Mouse (Mus musculus): ENCODE results near the gene Mfng. TPM values are rescaled to one million over a fixed set of nuclear protein-coding genes. Genes with fewer than 3 reads are reported as not detected.

The Mfng gene
- total and polyA plus RNA-seq, 3 experiments: 35.2 to 63.7 (median 52.5) TPM

- peaks cover 4% of the 10 kb centered on the region for H3K9me3 ChIP-seq (replicated peaks; ENCODE audit: low read length)
- in situ Hi-C loops (cut with MboI; ENCODE audit: low pct_ligation_motif_present, low pct_unique_long_range_greater_than_20kb, low sequenced_read_pairs): no loop called here
- peak within 1 kb of the TSS in 2 of 3 experiments; percentile 10 to 17 for H3K4me3 ChIP-seq (replicated peaks in 1 of 3; ENCODE audit: low read depth in 2 of 3, low read length in 2 of 3, poor library complexity in 1 of 3)
- TF ChIP-seq USF2 (conservative IDR thresholded peaks at IDR 0.05; ENCODE audit: low read depth, low read length) (no peak), ELF1 (IDR thresholded peaks at IDR 0.05; ENCODE audit: low read depth, low read length) (no peak), NRF1 (IDR thresholded peaks at IDR 0.05; ENCODE audit: low read depth, low read length) (0 out of 2 replicates have a peak, but pooled peaks have one; percentile 14), UBTF (IDR thresholded peaks at IDR 0.05; ENCODE audit: low read depth, low read length) (no peak)
- no peak within 1 kb of the TSS for H3K9ac ChIP-seq (ENCODE audit: insufficient read depth, low read depth)
- H3K36me3 ChIP-seq (replicated peaks in 1 of 2; ENCODE audit: control insufficient read depth in 1 of 2, insufficient read depth in 1 of 2, low read length in 1 of 2): no peaks in the 10 kb centered on the region
- H3K4me2 ChIP-seq (ENCODE audit: insufficient read depth, low read depth, poor library complexity, severe bottlenecking): peak within 1 kb of the TSS; percentile 14
- H3K27ac ChIP-seq (ENCODE audit: insufficient read depth, low read depth): no peak within 1 kb of the TSS
- dilution Hi-C loops (cut with MboI; ENCODE audit: extremely low pct_ligation_motif_present, extremely low pct_unique_long_range_greater_than_20kb, low sequenced_read_pairs): no loop called here
- peaks cover 21 to 35% of the 10 kb centered on the region in 2 experiments for H3K4me1 ChIP-seq (ENCODE audit: control insufficient read depth in 1 of 2, insufficient read depth in 2 of 2)
- H3K79me2 ChIP-seq (replicated peaks; ENCODE audit: control insufficient read depth, extremely low read depth, insufficient read depth, poor library complexity, severe bottlenecking): no peaks in the 10 kb centered on the region
- H3K27me3 ChIP-seq (replicated peaks): peaks cover 89% of the 10 kb centered on the region
- no peak for DNase-seq (ENCODE audit: extremely low read depth)
Measured at GRCm38 (mm10) chr15:78802776-78803391, 29.6 kb upstream of the Mfng start, which contains the start of gene Card10. TSS of gene Card10 (minus strand) at chr15:78803042.

DNA sequence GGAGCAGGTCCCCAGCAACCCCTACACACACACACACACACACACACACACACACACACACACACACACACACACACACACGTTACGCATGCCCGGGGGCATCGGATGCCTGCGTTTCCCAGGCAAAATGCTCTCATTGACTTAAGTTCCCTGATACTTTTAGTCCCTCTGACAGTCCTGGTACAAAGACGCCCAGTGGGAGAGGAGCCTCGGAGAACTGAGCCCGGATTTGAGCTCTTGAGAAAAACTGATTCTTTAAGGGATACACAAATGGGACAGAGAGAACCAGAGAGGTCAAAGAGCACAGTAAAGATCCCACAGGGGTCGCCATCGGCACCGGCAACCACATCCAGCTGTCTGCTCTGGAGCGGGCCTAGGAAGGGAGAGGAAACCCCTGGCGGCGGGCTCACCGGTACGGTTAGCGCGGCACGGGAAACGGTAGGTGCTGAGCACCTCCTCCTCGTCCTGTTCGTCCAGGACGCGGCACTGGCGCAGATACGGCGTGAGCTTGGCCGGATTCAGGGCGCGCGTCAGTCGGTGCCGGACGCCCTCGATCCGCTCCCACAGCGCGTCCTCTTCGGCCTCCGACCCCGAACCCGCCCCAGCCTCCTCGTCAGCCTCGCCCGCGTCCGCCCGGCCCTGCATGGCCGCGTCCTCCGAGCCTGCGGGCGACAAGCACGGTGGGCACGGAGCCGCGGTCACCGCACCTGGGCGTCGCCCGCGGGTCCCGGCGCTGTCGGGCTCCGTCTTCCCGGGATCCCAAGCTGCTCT lies 28.9 kb upstream of the Mfng start:
- H3K4me3 ChIP-seq (replicated peaks in 1 of 3; ENCODE audit: low read depth in 2 of 3, low read length in 2 of 3, poor library complexity in 1 of 3): peak overlapping the region in 2 of 3 experiments; percentile 10 to 17
- TF ChIP-seq NRF1 (IDR thresholded peaks at IDR 0.05; ENCODE audit: low read depth, low read length) (no peak), HCFC1 (IDR thresholded peaks at IDR 0.05; ENCODE audit: low read depth, low read length) (no peak), BHLHE40 (IDR thresholded peaks at IDR 0.05; ENCODE audit: low read depth, low read length) (no peak), PAX5 (IDR thresholded peaks at IDR 0.05; ENCODE audit: low read length) (no peak), SMC3 (IDR thresholded peaks at IDR 0.05; ENCODE audit: low read depth, low read length) (no peak), SIN3A (IDR thresholded peaks at IDR 0.05; ENCODE audit: low read length) (no peak), MEF2A (IDR thresholded peaks at IDR 0.05; ENCODE audit: borderline replicate concordance, low read depth, low read length) (no peak), USF2 (conservative IDR thresholded peaks at IDR 0.05; ENCODE audit: low read depth, low read length) (no peak), RCOR1 (conservative IDR thresholded peaks at IDR 0.05; ENCODE audit: low read depth, low read length) (no peak), MAFK (IDR thresholded peaks at IDR 0.05; ENCODE audit: insufficient replicate concordance, low read length) (no peak), EP300 (IDR thresholded peaks at IDR 0.05; ENCODE audit: low read length) (no peak), MAX (IDR thresholded peaks at IDR 0.05; ENCODE audit: low read length) (no peak), JUN (IDR thresholded peaks at IDR 0.05; ENCODE audit: insufficient read depth, low read depth, low read length) (no peak), CHD2 (IDR thresholded peaks at IDR 0.05; ENCODE audit: low read length) (no peak)
- H3K27ac ChIP-seq (ENCODE audit: insufficient read depth, low read depth): no peak overlapping the region
- H3K4me1 ChIP-seq (ENCODE audit: control insufficient read depth in 1 of 2, insufficient read depth in 2 of 2): peaks cover 21 to 34% of the 10 kb centered on the region in 2 experiments
- no peak for DNase-seq (ENCODE audit: extremely low read depth)
- in situ Hi-C loops (cut with MboI; ENCODE audit: low pct_ligation_motif_present, low pct_unique_long_range_greater_than_20kb, low sequenced_read_pairs) (no loop called here), dilution Hi-C loops (cut with MboI; ENCODE audit: extremely low pct_ligation_motif_present, extremely low pct_unique_long_range_greater_than_20kb, low sequenced_read_pairs) (no loop called here)
- H3K4me2 ChIP-seq (ENCODE audit: insufficient read depth, low read depth, poor library complexity, severe bottlenecking): peak overlapping the region; percentile 14; the same call in 1 of the 2 replicates
- no peaks in the 10 kb centered on the region for H3K36me3 ChIP-seq (replicated peaks in 1 of 2; ENCODE audit: control insufficient read depth in 1 of 2, insufficient read depth in 1 of 2, low read length in 1 of 2)
- no peak overlapping the region for H3K9ac ChIP-seq (ENCODE audit: insufficient read depth, low read depth)
- H3K9me3 ChIP-seq (replicated peaks; ENCODE audit: low read length): peaks cover 4% of the 10 kb centered on the region
- H3K27me3 ChIP-seq (replicated peaks): peaks cover 90% of the 10 kb centered on the region
- no peaks in the 10 kb centered on the region for H3K79me2 ChIP-seq (replicated peaks; ENCODE audit: control insufficient read depth, extremely low read depth, insufficient read depth, poor library complexity, severe bottlenecking)

All from CH12.LX (cell line).